Mouse (Mus musculus) G1E (cell line): ENCODE measurements around the gene Sars. TPM values are rescaled to one million over a fixed set of nuclear protein-coding genes. Genes with fewer than 3 reads are reported as not detected.

Source experiments
- ATAC-seq: 2 replicates; pipeline ENCODE4 v1.8.0; 2016; ENCODE audit warnings: mild to moderate bottlenecking; ENCODE audit not compliant: insufficient number of reproducible peaks, poor library complexity, low FRiP score, severe bottlenecking; ENCODE audit errors: extremely low read depth
- DNase-seq: peaks from one replicate; pipeline ENCODE4 v3.0.0; 2012; ENCODE audit warnings: low spot score
- H3K27me3 ChIP-seq: 2 replicates; pipeline ENCODE4 v1.6.1; 2012; ENCODE audit warnings: mild to moderate bottlenecking, low read length, inconsistent platforms; ENCODE audit not compliant: insufficient read depth
- H3K36me3 ChIP-seq: replicated peaks from 2 replicates; pipeline ENCODE3; 2012; ENCODE audit warnings: mild to moderate bottlenecking, inconsistent platforms
- H3K4me1 ChIP-seq: 2 replicates; pipeline ENCODE4 v1.6.1; 2012; ENCODE audit warnings: low read depth, low read length, inconsistent platforms, mixed read lengths; ENCODE audit not compliant: insufficient read depth
- H3K4me3 ChIP-seq: 2 replicates; pipeline ENCODE4 v1.5.1; 2012; ENCODE audit warnings: low read depth, mild to moderate bottlenecking, inconsistent platforms, low read length, moderate library complexity, mixed read lengths
- H3K9me3 ChIP-seq: replicated peaks from 2 replicates; pipeline ENCODE4 v1.6.1; 2012; ENCODE audit warnings: inconsistent platforms
- CTCF ChIP-seq: IDR thresholded peaks from 2 replicates; pipeline ENCODE4 v1.5.1; 2012; ENCODE audit warnings: low read depth, low read length, inconsistent platforms, mixed read lengths
- GATA1 ChIP-seq: IDR thresholded peaks from 2 replicates; pipeline ENCODE4 v1.6.1; 2012; ENCODE audit warnings: borderline replicate concordance, low read length, inconsistent platforms, mixed read lengths
- GATA2 ChIP-seq: IDR thresholded peaks from 2 replicates; pipeline ENCODE4 v1.6.1; 2012; ENCODE audit warnings: low read depth, low read length, inconsistent platforms, borderline replicate concordance
- POLR2AphosphoS5 ChIP-seq: IDR thresholded peaks from 2 replicates; pipeline ENCODE4 v1.6.1; 2012; ENCODE audit warnings: low read depth, low read length, inconsistent platforms; ENCODE audit not compliant: insufficient replicate concordance
- TAL1 ChIP-seq: conservative IDR thresholded peaks from 2 replicates; pipeline ENCODE4 v1.6.1; 2012; ENCODE audit warnings: low read depth, low read length, inconsistent platforms, mixed read lengths
- polyA plus RNA-seq: library from polyadenylated mRNA; stranded (reverse); fragments of >175 nt; gene quantifications from 2 replicates; pipeline ENCODE4 v1.2.3, GENCODE M21; 2012
- total RNA-seq, 2 experiments: library from RNA; stranded (forward) in 1 of 2; stranded (reverse) in 1 of 2; fragments of 200-1000 nt in 1 of 2; fragments of >200 nt in 1 of 2; fragmentation: Nextera tagmentation in 1 of 2; gene quantifications; 2 replicates each; pipeline ENCODE4 v1.2.3; 2014 to 2017

Gene Sars
- total and polyA plus RNA-seq, 3 experiments: 143 to 480 (median 206) TPM

DNA sequence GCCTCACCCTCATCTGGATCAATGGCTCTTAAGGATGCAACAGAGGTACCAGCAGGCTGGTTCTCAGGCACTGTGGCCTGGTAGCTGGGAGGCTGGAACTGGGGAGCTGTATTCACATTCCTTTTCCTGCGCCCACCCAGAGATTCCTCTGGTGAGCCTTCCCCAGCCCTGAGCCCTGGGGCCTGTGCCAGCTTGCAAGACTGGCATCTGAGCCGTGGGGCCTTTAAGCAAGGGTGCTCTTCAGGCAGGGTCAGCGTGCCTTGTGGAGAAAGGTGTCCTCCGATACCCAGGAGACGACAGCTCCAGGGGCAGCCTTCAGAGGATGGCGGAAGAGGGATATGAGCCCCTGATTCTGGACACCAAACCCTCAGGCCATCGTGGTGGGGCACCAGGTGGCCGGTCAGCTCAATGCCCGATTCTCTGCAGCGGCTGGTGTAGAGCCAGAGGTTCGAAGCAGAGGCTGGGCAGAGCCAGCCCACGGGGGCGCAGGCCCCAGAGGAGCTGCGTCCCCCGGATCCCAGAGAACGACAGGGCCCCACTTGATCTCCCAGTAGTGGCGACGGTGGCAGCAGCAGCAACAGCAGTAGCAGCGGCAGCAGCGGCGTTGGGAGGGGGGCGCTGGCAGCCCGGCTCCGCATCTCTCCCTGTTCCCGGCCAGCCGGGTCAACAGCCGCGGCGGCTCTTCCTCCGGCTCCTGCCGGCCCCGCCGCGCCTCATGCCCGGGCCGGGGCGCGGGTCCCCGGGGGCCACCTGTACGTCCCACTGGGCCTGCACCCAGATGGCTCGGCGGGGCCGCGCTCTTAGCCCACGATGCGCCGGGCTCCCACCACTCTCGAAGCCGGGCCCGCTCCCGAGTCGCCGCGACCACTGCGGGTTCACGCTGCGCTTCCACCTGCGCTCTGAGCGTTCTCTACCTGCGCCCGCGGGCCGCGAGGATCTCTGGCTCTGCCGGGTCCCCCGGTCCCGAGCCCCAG lies 29.9 kb downstream of the Sars start, which contains the start of gene Celsr2:
Gene Celsr2, minus strand, starts transcription at position 696 of the 974 bp plus-strand sequence.
- Histone ChIP-seq H3K27me3 (peaks cover 40% of the 10 kb centered on the region), H3K4me3 (no peak within 1 kb of the TSS; the same call in 1 of the 2 replicates), H3K9me3 (peaks cover 38% of the 10 kb centered on the region), H3K36me3 (no peaks in the 10 kb centered on the region), H3K4me1 (no peaks in the 10 kb centered on the region)
- DNase-seq (no peak), ATAC-seq (no peak)
- TF ChIP-seq GATA2: no peak
- no peak for TF ChIP-seq POLR2AphosphoS5
- no peak for TF ChIP-seq TAL1
- no peak for TF ChIP-seq CTCF
- no peak for TF ChIP-seq GATA1

GRCm38 (mm10) chr3:108413634-108414360 lies 31.2 kb downstream of the Sars start:
- peak overlapping the region; percentile 23; the same call in 1 of the 2 replicates for H3K4me3 ChIP-seq

GRCm38 (mm10) chr3:108411754-108412121 lies 33.3 kb downstream of the Sars start:
- no peak overlapping the region for H3K4me3 ChIP-seq
- H3K36me3 ChIP-seq: no peaks in the 10 kb centered on the region
- H3K27me3 ChIP-seq: peaks cover 30% of the 10 kb centered on the region
- ATAC-seq: no peak
- DNase-seq: no peak
- H3K4me1 ChIP-seq: no peaks in the 10 kb centered on the region
- peaks cover 38% of the 10 kb centered on the region for H3K9me3 ChIP-seq
- TF ChIP-seq POLR2AphosphoS5 (no peak), CTCF (no peak), GATA2 (no peak), GATA1 (no peak), TAL1 (no peak)

More at GRCm38 (mm10) chr3:108413634-108414360, 31.2 kb downstream of the Sars start:
- H3K4me1 ChIP-seq: no peaks in the 10 kb centered on the region
- no peak for ATAC-seq
- TF ChIP-seq GATA2 (no peak), GATA1 (no peak), CTCF (no peak), TAL1 (no peak), POLR2AphosphoS5 (no peak)
- DNase-seq: no peak
- H3K9me3 ChIP-seq: peaks cover 38% of the 10 kb centered on the region
- no peaks in the 10 kb centered on the region for H3K36me3 ChIP-seq
- peaks cover 36% of the 10 kb centered on the region for H3K27me3 ChIP-seq

- TF ChIP-seq CTCF: no peak
- TF ChIP-seq POLR2AphosphoS5: no peak
- no peak for TF ChIP-seq GATA2
- no peak for TF ChIP-seq TAL1
- TF ChIP-seq GATA1: no peak
- Histone ChIP-seq H3K4me3 (no peak overlapping the region), H3K9me3 (peaks cover 35% of the 10 kb centered on the region), H3K4me1 (no peaks in the 10 kb centered on the region), H3K27me3 (peaks cover 32% of the 10 kb centered on the region), H3K36me3 (no peaks in the 10 kb centered on the region)
- no peak for DNase-seq
- ATAC-seq: no peak
Measured at GRCm38 (mm10) chr3:108411026-108411753, 33.8 kb downstream of the Sars start.

DNA sequence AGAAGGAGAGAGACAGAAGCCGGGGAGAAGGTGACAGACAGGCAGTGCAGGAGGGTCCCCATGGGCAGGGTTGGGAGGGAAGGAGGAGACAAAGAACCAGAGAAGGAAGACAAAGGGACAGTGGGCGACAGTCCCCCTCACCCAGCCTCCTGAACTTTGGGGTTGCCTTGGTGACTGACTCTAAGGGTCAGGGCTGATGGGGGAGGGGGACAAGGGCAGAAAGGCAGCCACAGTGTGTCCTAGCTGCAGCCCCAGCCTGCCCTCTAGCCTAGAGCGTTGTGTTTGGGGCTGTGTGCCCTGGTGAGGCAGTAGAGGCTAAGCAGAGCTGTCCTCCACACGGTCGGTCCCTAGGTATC lies 34.7 kb downstream of the Sars start:
- Histone ChIP-seq H3K4me3 (no peak overlapping the region), H3K36me3 (no peaks in the 10 kb centered on the region), H3K9me3 (peaks cover 28% of the 10 kb centered on the region), H3K4me1 (no peaks in the 10 kb centered on the region), H3K27me3 (peaks cover 34% of the 10 kb centered on the region)
- no peak for ATAC-seq
- TF ChIP-seq GATA1 (no peak), TAL1 (no peak), CTCF (no peak)
- no peak for DNase-seq

- no peaks in the 10 kb centered on the region for H3K36me3 ChIP-seq
- H3K4me1 ChIP-seq: no peaks in the 10 kb centered on the region
- TF ChIP-seq POLR2AphosphoS5 (no peak), GATA2 (no peak), CTCF (no peak), TAL1 (no peak)
- DNase-seq (no peak), ATAC-seq (no peak)
- H3K9me3 ChIP-seq: peaks cover 23% of the 10 kb centered on the region
- H3K27me3 ChIP-seq: peaks cover 31% of the 10 kb centered on the region
- H3K4me3 ChIP-seq: no peak overlapping the region
Measured at GRCm38 (mm10) chr3:108409656-108410358, 35.2 kb downstream of the Sars start.
